Mouse (Mus musculus) hindbrain, embryonic 10.5 days (tissue): ENCODE measurements around the gene Lipa. TPM values are rescaled to one million over a fixed set of nuclear protein-coding genes. Genes with fewer than 3 reads are reported as not detected.

ENCODE experiments used
- DNase-seq: peaks from one replicate; pipeline ENCODE4 v3.0.0-alpha.2; 2017; ENCODE audit warnings: low spot score
- H3K27ac ChIP-seq: fragments of 300-500 bp; sonication (generic); 2 replicates; pipeline ENCODE4 v1.5.1; 2016; ENCODE audit warnings: mild to moderate bottlenecking, moderate library complexity
- H3K27me3 ChIP-seq: fragments of 300-500 bp; sonication (generic); 2 replicates; pipeline ENCODE4 v1.6.1; 2016; ENCODE audit warnings: mild to moderate bottlenecking; ENCODE audit not compliant: poor library complexity, insufficient read depth, severe bottlenecking
- H3K36me3 ChIP-seq: fragments of 300-500 bp; sonication (generic); 2 replicates; pipeline ENCODE4 v1.6.1; 2016; ENCODE audit warnings: mild to moderate bottlenecking, moderate library complexity
- H3K4me1 ChIP-seq: fragments of 300-500 bp; sonication (generic); replicated peaks from 2 replicates; pipeline ENCODE4 v1.6.1; 2016; ENCODE audit warnings: mild to moderate bottlenecking
- H3K4me3 ChIP-seq: fragments of 300-500 bp; sonication (generic); 2 replicates; pipeline ENCODE4 v1.5.1; 2016; ENCODE audit warnings: mild to moderate bottlenecking, moderate library complexity
- H3K9me3 ChIP-seq: fragments of 300-500 bp; sonication (generic); 2 replicates; pipeline ENCODE4 v1.6.1; 2016; ENCODE audit warnings: mild to moderate bottlenecking, moderate library complexity
- WGBS: fragments of 180-500 bp; shearing (Covaris S2); methylation state at CpG from one replicate; pipeline ENCODE4 v1.1.7; 2016; 5-methylcytosine and 5-hydroxymethylcytosine counted together
- polyA plus RNA-seq: library from polyadenylated mRNA; unstranded; fragments of >200 nt; fragmentation: Nextera tagmentation; extraction: Ambion mirVana; gene quantifications from 2 replicates; pipeline ENCODE4 v1.2.1, GENCODE M21; 2016

Gene Lipa
- polyA plus RNA-seq, 1 experiment from 2014 or later = 21.9 TPM

DNA sequence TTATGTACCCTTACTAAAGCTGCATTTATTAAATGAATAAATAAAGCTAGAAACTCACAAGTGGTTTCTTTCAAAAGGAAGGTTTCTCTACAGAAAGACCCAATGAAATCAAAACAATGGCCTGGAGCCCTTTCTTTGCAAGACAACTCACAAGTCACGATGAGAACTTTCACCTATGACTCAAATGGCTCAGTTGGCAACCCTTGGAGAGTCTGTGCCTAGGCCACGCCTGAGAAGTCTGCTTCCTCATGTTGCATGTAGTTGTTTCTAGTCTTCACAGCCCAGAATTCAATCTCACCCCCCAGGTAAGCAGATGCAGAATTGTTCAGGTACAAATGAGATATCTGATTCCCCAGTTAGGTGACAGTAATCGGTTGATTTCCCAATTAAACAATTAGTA, 7.6 kb downstream of the Lipa start:
- Histone ChIP-seq H3K4me1 (no peaks in the 10 kb centered on the region), H3K27me3 (no peaks in the 10 kb centered on the region), H3K27ac (no peak overlapping the region), H3K9me3 (no peaks in the 10 kb centered on the region), H3K36me3 (peaks cover 23% of the 10 kb centered on the region), H3K4me3 (no peak overlapping the region)
- no peak for DNase-seq
- 89% methylated on average over 3 of the region's 3 CpGs for WGBS

DNA sequence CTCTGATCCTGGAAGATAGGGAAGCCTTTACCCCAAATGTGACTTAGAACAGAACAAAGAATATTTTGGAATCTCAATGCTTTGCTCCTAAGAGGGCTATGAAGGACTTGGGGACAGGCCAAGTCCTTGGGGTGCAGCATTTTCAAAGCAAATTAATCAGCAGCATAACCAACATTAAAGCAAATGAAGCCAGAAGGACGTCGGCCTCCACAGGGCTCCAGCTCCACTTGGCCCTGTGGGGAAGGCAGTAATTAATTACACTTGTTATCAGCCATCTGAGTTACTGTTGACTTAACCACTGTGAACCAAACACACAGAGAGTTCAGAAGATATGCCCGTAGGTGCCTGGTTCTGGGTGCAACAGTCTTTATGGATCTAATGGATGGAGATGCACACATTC, 8.5 kb downstream of the Lipa start:
- 89% methylated on average over 3 of the region's 3 CpGs for WGBS
- DNase-seq = no peak
- Histone ChIP-seq H3K4me1 (no peaks in the 10 kb centered on the region), H3K9me3 (no peaks in the 10 kb centered on the region), H3K27ac (no peak overlapping the region), H3K27me3 (no peaks in the 10 kb centered on the region), H3K36me3 (peaks cover 23% of the 10 kb centered on the region), H3K4me3 (no peak overlapping the region)

DNA sequence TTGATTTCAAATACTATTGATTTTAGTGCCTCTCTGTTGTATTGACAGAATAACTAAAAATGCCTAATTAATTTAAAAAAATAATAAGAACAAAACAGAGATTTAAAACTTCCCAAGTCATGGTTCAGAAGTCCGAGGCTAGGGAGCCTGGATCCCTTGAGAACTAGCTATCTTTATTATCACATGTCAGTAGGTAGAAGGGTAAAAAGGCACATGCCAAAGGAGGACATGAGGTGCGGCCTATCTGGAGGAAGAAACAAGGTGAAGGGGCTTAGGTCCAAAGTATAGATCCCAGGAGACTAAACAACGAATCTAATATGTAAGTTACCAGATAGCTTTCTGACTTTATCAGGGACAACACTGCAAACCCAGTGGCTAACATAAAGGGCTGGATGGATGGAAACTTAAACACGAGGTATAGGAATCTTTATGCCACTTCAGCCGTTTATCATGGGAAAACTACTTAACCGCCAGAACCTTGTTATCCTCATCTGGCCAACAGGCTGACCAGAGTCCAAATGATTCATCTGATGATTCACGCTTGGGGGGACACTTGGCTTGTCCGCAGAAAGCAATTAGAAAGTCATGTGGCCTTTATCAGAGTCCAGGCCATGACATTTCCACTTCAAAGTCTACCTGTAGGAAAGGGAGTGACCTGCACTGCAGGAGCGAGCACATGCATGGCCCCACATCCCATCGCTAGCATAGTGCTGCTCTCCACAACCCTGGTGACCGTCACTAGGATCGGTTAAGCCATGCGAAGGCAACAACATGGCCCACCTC, 9.3 kb downstream of the Lipa start:
- Histone ChIP-seq H3K27me3 (no peaks in the 10 kb centered on the region), H3K27ac (no peak overlapping the region), H3K4me3 (no peak overlapping the region), H3K36me3 (peaks cover 19% of the 10 kb centered on the region), H3K9me3 (no peaks in the 10 kb centered on the region), H3K4me1 (no peaks in the 10 kb centered on the region)
- no peak for DNase-seq
- 94% methylated on average over 13 of the region's 13 CpGs for WGBS

DNA sequence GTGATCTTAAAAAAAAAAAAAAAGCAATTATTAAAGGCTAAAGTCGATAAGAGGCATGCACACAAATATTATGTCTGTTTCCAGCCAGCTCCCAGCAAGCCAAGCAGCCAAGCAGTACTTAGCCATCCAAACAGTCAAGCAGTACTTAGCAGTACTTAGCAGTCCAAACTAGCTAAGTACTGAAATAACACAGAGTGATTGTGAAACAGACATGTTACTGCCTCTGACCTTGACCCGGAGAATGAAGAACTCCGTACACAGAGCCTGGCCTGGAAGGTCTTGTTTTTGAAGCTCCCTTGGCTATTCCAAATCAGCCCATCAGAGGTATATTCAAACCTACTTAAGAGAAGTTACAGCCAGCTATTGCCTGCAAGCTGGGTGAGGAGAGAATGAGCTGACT, 10.1 kb downstream of the Lipa start:
- Histone ChIP-seq H3K36me3 (peaks cover 18% of the 10 kb centered on the region), H3K27me3 (no peaks in the 10 kb centered on the region), H3K4me1 (no peaks in the 10 kb centered on the region), H3K27ac (no peak overlapping the region), H3K9me3 (no peaks in the 10 kb centered on the region), H3K4me3 (no peak overlapping the region)
- 91% methylated on average over 3 of the region's 3 CpGs for WGBS
- DNase-seq = no peak

DNA sequence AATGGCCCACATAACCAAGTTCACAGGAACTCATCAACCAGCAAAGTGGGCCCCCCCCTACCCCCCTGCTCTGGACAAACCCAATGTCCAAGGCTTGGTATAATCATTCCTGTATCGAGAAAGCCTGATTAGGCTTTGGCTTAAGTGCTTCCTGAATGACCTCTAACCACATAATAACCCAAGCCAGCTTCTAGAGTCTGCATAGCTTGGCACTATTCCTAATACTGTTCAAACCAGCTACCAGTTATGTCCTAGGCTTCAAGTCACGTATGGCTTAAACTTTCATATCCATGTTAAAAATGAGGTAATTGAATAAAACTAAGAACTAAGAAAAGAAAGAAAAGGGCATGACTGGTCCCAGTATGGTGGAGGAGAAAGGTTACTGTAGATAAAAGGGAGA, 10.9 kb downstream of the Lipa start:
- Histone ChIP-seq H3K36me3 (peaks cover 18% of the 10 kb centered on the region), H3K9me3 (no peaks in the 10 kb centered on the region), H3K4me1 (peaks cover 6% of the 10 kb centered on the region), H3K27ac (no peak overlapping the region), H3K4me3 (no peak overlapping the region), H3K27me3 (no peaks in the 10 kb centered on the region)
- no peak for DNase-seq
- WGBS = 92% methylated on average over 2 of the region's 2 CpGs

DNA sequence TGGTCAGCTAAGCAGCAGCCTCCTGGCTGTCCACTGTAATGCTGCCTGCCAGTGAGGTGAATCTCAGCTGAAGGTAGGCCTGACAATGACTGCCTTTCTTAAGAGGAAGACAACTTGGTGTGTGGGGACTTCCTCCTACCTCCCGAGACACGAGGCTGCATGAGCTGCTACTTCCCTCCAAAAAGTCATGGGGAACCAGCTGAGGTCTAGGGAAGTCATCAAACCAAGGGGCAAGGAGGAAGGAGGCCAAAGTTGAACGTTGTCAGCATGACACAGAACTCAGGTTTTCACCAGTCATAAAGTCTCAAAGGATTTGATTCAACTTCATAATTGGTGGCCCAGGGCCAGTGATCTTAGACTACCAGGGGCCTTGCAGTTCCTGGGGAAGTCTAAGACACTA, 11.6 kb downstream of the Lipa start:
- H3K4me3 ChIP-seq = no peak overlapping the region
- WGBS = 78% methylated on average over 3 of the region's 3 CpGs
- no peak for DNase-seq
- peaks cover 8% of the 10 kb centered on the region for H3K4me1 ChIP-seq
- H3K27me3 ChIP-seq = no peaks in the 10 kb centered on the region
- H3K36me3 ChIP-seq = peaks cover 20% of the 10 kb centered on the region
- no peaks in the 10 kb centered on the region for H3K9me3 ChIP-seq
- no peak overlapping the region for H3K27ac ChIP-seq

DNA sequence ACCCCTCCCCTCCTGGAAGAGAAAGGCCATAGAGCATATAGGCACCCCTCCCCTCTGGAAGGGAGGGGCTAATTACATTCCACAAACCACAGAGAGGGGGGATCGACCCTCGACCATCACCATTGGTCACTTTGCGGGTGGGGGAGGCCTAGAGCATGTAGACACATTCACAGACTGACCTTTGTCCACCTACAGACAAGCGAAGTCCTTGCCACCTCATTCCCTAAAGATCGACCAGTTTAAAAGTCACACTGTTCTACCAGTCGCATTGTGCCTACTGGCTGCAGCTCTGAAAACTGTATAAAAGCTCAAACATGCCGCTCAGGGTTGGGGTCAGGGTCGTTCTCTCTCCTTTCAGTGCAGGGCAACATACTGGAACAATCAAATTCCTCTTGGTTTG, 15.7 kb downstream of the Lipa start:
- WGBS = 55% methylated on average over 8 of the region's 8 CpGs
- DNase-seq = peak; percentile 22
- Histone ChIP-seq H3K4me3 (no peak overlapping the region), H3K4me1 (peaks cover 8% of the 10 kb centered on the region), H3K27me3 (no peaks in the 10 kb centered on the region), H3K27ac (peak overlapping the region; percentile 45; the same call in 1 of the 2 replicates), H3K36me3 (peaks cover 23% of the 10 kb centered on the region), H3K9me3 (no peaks in the 10 kb centered on the region)

DNA sequence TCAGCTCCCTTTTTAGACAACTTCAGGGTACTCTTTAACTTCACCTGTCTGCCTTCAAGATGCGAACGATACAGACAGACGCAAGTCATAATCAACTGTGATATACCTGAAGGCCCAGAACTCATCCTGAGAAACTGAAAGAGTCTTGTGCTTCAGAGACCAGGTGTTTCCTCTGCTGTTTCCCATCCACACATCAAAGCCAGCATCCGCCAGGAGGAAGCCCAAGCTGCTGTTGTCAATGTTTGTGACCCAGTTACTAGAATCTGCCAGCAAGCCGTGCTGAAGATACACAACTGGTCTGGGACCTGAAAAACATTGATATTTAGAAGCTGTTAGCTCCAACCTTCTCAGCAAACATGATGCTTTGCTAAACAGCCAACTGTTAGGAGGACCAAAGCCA, 16.6 kb downstream of the Lipa start:
- Histone ChIP-seq H3K9me3 (no peaks in the 10 kb centered on the region), H3K36me3 (peaks cover 32% of the 10 kb centered on the region), H3K4me1 (peaks cover 8% of the 10 kb centered on the region), H3K27me3 (no peaks in the 10 kb centered on the region), H3K4me3 (no peak overlapping the region), H3K27ac (no peak overlapping the region)
- WGBS = 90% methylated on average over 5 of the region's 5 CpGs
- DNase-seq = no peak

DNA sequence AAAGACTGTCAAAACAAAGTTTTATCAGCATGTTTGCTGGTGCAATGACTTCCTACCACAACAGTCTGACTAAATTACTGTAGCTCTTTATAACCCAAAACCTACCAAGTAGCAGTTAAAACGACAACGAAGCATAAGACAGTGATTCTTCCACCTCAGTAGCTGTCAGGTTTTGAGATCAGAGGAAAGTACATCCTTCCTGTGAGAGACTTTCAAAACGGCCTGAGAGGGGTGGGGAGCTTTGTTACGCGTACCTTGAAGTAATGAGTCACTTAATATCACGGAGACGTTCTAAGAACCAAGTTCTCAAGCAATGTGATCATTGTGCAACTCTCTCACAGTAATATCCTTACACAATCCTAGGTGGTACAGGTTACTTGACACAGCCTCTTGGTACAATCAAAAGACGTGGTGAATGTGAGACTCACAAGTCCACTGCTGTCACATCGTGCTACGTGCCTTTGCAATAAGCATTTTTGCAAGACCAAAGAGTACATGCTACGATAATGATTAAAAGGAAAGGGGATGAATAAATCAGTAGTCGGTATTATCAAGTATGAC, 22.0 kb downstream of the Lipa start:
- WGBS = 91% methylated on average over 12 of the region's 12 CpGs
- Histone ChIP-seq H3K36me3 (peaks cover 33% of the 10 kb centered on the region), H3K9me3 (no peaks in the 10 kb centered on the region), H3K27me3 (no peaks in the 10 kb centered on the region), H3K27ac (no peak overlapping the region), H3K4me1 (no peaks in the 10 kb centered on the region), H3K4me3 (no peak overlapping the region)
- no peak for DNase-seq

DNA sequence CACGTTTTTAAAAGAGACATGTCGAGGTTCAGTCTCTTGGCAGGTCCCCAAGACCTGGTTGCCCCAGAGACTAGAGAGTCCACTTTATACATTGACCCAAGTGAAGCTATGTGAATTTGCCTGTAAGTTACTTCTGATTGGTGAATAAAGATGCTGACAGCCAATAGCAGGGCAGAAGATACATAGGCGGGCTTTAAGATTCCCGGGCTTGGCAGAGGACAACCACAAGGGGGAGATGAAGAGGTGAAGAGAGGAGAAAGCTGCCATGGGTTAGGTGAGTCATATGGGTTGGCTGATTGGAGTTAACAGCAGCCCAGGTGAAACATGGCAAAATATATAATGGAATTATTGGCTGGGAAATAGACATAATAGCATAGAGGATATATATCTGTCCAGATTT, 26.5 kb downstream of the Lipa start:
- Histone ChIP-seq H3K9me3 (no peaks in the 10 kb centered on the region), H3K4me3 (no peak overlapping the region), H3K27me3 (no peaks in the 10 kb centered on the region), H3K4me1 (no peaks in the 10 kb centered on the region), H3K27ac (no peak overlapping the region), H3K36me3 (peaks cover 8% of the 10 kb centered on the region)
- peak; percentile 39 for DNase-seq
- 50% methylated on average over 4 of the region's 4 CpGs for WGBS

DNA sequence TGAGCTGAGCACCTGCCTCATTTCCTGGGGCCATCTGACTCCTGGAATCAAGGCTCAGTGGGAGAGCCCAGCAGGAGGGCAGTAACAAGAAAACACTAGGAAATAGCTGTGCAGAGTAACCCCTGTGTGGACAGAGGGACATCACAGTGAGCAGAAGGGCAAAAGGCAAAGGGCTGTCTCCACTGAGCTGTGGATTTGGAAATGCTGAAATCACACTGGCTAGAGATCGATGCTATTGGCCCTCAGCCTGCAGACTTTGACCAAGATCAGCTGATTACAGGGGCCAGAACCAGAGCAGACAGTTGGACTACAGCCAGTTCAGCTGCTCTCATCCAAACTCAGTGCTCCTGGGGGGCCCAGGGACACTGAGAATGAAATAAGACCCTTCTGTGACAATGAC, 30.9 kb downstream of the Lipa start:
- no peaks in the 10 kb centered on the region for H3K4me1 ChIP-seq
- H3K9me3 ChIP-seq = no peaks in the 10 kb centered on the region
- DNase-seq = no peak
- peaks cover 11% of the 10 kb centered on the region; the same call in 1 of the 2 replicates for H3K36me3 ChIP-seq
- H3K4me3 ChIP-seq = no peak overlapping the region
- no peak overlapping the region for H3K27ac ChIP-seq
- H3K27me3 ChIP-seq = no peaks in the 10 kb centered on the region
- 74% methylated on average over 1 of the region's 1 CpGs for WGBS

DNA sequence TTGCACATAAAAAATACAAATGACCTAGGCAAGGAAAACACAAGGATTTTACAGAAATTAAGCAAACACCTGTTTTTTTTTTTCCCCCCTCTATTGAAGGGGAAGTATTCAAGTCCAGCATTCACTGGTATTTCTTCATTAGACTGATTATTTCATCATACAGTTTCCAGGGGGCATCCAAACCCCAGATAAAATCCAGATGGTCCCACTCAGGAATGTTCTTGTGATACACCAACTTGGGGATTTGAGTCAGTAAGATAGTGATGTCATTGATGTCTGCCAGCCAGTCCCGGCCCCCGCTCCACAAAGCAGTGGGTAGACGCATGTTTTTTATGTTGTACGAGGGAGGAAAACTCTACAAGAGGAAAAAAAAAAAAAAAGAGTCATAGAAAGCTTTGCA, 33.4 kb downstream of the Lipa start:
- 92% methylated on average over 4 of the region's 4 CpGs for WGBS
- H3K27ac ChIP-seq = no peak overlapping the region
- DNase-seq = no peak
- H3K4me3 ChIP-seq = no peak overlapping the region
- no peaks in the 10 kb centered on the region for H3K4me1 ChIP-seq
- H3K27me3 ChIP-seq = no peaks in the 10 kb centered on the region
- no peaks in the 10 kb centered on the region for H3K9me3 ChIP-seq
- peaks cover 11% of the 10 kb centered on the region; the same call in 1 of the 2 replicates for H3K36me3 ChIP-seq

DNA sequence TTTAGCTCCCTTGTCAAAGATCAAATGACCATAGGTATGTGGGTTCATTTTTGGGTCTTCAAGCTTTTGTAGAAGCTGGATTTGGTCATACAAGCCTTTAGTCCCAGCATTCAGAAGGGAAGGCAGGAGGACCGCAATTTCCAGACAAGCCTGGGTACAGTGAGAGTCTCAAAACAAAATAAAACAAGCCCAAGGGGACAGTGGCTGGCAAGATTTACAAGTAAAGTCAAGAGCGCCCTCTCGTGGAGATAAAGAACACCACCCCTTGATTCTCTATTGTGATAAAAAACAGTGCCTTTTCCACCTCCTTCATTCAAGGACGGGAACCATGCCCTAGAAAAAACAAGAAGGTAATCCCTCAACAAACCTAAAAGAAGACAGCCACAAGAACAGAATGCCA, 43.7 kb downstream of the Lipa start:
- 17% methylated on average over 4 of the region's 4 CpGs for WGBS
- Histone ChIP-seq H3K4me3 (no peak overlapping the region), H3K27ac (no peak overlapping the region), H3K4me1 (no peaks in the 10 kb centered on the region), H3K9me3 (no peaks in the 10 kb centered on the region), H3K27me3 (peaks cover 4% of the 10 kb centered on the region; the same call in 1 of the 2 replicates), H3K36me3 (no peaks in the 10 kb centered on the region)
- DNase-seq = peak; percentile 27
